Mouse (Mus musculus): ENCODE data around the gene Gpr183.

DNA sequence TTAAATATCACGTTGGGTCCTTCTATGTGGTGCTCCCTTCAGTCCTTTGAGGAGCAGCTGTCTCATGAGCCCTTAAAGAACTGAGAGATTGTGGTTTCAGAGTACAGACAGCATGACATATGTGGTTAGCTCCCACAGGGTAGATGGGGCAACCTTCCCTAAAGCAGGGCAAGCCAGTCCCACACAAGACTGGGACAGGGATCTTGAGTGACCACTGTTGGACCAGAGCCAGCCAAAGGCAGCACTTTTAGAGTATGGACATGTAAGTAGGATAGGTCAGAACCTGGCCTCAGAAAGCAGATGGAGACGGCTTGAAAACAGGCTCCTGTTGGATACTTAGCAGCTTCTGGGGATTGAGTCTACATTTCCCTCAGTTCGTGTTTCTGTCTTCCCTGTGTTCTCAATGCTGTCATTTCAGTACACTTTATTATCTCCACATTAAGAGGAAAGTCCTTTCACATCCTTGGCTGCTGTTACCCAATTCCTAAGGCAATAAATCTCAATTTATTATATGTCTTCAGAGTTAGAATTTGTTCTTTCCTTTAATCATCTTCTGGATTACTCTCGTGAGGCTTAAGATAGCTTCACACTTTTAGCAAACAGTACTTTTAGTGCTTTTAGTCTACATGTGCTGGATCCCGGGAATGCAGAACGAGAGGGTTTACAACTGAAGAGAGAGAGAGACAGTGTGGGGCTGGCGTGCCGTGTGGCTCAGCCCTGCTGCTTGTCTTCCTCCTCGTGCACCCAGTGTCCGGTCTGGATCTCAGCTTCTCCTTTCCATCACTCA lies 6.1 kb downstream of the Gpr183 start:
- TF ChIP-seq CTCF (IDR thresholded peaks at IDR 0.05; ENCODE audit: control insufficient read depth, insufficient read depth, insufficient read length) (no peak), MYOD1 (IDR thresholded peaks at IDR 0.05; ENCODE audit: control insufficient read depth, insufficient read length, low read depth) (no peak), CEBPB (IDR thresholded peaks at IDR 0.05; ENCODE audit: low read depth) (no peak), MYOG (IDR thresholded peaks at IDR 0.05; ENCODE audit: control insufficient read depth, extremely low read depth, insufficient read length) (no peak)

Data from C2C12 (cell line).